Mouse (Mus musculus): ENCODE measurements at regions not wholly inside any gene's neighbourhood (a gene's known extent, or its start where the extent isn't known, plus 50 kb on each side); places are given as distances from the start of the nearest gene placed in this dataset.

GRCm38 (mm10) chr17:62504691-62505090, 376.4 kb downstream of the Efna5 start:
- TF ChIP-seq POLR2A (IDR thresholded peaks at IDR 0.05; ENCODE audit: borderline replicate concordance, extremely low read depth, insufficient read depth, insufficient read length, poor library complexity, severe bottlenecking) (no peak), CTCF (IDR thresholded peaks at IDR 0.05; ENCODE audit: borderline replicate concordance, extremely low read depth, insufficient read depth, insufficient read length) (no peak)
